Mouse (Mus musculus): Measurements from ENCODE around the gene 4930426L09Rik.

Gene 4930426L09Rik

DNA sequence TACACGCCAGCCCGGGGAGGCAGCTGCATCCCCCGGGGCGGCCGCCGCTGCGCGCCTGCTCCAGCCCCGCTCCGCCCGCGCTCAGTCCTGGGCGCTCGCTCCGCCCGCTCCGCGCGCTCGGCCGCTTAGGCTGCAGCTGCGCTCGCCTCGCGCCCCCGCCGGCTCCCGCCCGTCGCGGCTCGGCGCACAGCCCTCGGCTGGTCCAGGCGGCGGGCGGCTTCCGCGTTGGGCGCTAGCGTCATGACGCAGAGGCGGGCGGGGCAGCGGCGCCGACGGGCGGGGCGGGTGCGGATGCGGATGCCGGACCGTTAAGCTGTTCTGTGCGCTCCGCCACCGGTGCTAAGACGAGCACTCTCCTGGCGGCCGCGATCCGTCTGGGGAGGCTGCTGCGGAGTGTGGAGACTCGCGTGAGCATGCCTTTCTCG, at the start of gene 4930426L09Rik, which contains the start of gene Pip4k2a:
Gene 4930426L09Rik (plus strand): TSS at position 290 of the 425 bp plus-strand sequence.
Gene Pip4k2a (minus strand): TSS at position 73 of the 425 bp plus-strand sequence.
- DNase-seq (ENCODE audit: low spot score in 2 of 2): peak; percentile 94 to 95

DNA sequence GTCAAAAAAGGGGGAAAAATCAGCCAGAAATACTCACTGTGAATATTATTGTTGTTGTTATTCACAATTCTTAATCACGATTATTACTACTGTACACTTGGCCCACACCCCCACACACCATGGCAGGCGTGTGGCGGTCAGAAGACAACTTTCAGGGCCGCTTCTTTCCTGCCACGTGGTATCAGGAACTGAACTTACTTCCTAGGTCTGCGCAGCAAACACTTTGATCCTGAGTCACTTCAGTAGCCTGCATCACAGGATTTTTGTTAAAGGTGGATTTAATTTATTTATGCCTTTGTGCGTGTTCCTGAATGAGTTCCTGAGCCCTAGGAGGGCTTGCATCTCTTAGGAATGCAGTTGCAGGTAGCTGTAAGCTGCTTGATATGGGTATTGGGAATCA, 49.4 kb upstream of the 4930426L09Rik start:
- no peak for DNase-seq (ENCODE audit: low spot score in 2 of 2)

GRCm38 (mm10) chr2:18950758-18951157, 47.4 kb upstream of the 4930426L09Rik start:
- no peak for DNase-seq (ENCODE audit: low spot score in 2 of 2)

- peak; percentile 69 to 80 for DNase-seq (ENCODE audit: low spot score in 2 of 2)
These were observed 46.0 kb upstream of the 4930426L09Rik start for GRCm38 (mm10) chr2:18952102-18952673.

DNA sequence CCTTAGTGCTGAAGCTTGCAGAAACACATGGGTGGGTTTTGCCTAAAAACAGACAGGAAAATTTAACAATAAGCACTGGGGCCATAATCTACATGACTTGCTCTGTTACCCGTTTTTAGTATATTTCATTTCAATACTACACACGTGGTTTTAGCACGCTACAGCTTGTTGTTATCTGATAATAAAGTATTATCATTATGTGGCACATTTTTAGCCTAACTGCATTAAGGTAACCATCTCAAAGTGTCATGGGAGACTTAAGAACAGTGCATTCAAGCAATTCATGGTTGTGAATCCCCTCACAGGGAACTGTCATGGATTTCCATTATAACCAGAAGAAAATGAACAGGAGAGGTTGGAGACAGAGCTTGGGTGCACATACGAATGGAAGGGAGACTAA, 43.7 kb upstream of the 4930426L09Rik start:
- DNase-seq (ENCODE audit: low spot score in 2 of 2): no peak

- no peak for DNase-seq (ENCODE audit: low spot score in 2 of 2)
These were observed 43.1 kb upstream of the 4930426L09Rik start for GRCm38 (mm10) chr2:18955022-18955421.

DNA sequence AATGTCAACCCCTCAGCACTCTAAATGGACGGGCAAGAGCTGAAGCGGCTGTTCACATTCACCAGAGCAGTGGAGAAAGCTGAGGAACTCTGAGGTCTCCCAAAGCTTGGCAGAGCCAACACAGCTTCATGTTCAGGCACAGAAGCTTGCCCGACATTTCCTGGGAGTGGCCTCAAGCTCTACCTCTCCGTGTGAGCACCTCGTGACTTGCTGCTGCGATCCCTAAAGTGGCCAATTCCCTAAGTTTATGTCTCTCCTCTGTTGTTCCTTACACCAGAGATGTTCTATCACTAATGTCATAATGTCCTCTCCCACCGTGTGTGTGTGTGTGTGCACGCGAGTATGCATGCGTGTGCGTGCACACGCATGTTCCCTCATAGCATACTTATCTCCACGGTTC, 42.5 kb upstream of the 4930426L09Rik start:
- no peak for DNase-seq (ENCODE audit: low spot score in 2 of 2)

DNA sequence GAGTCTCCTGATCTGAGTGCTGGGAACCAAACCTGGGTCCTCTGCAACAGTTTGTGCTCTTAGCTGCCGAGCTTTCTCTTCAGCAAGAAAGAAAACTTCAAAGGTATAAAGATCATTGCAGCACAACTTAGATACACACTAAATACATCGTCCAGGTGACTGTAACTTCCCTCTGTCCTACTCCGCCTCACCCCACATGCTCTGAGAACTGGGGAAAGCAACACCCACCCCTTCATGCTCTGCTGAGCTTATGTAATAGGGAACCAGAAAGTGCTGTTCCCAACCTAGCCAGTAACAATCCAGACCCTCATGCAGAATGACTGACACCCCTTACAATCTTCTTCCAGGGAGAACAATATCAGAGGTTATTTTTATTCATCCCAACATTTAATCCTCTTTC, 41.7 kb upstream of the 4930426L09Rik start:
- DNase-seq (ENCODE audit: low spot score in 2 of 2): no peak

GRCm38 (mm10) chr2:18956945-18957344, 41.2 kb upstream of the 4930426L09Rik start:
- DNase-seq (ENCODE audit: low spot score in 2 of 2): no peak

DNA sequence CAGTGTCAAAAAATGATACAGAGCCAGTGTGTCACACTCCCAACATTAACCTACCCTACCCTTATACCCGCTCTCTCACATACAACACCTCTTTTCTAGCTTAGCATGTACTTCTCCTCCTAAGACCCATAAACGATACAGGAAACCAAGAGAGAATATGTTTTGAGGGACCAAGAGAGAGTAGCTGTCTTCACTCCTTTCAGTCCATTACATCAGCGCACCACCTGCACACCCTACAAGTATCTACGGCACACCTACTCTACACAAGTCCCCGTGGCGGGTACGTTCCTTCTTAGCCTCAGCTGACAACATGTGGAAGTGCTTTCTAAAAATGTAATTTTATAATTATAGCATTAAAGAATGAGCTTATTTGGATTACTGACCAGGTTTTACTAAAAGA, 40.7 kb upstream of the 4930426L09Rik start:
- no peak for DNase-seq (ENCODE audit: low spot score in 2 of 2)

GRCm38 (mm10) chr2:18958044-18958443, 40.1 kb upstream of the 4930426L09Rik start:
- DNase-seq (ENCODE audit: low spot score in 2 of 2): no peak

DNA sequence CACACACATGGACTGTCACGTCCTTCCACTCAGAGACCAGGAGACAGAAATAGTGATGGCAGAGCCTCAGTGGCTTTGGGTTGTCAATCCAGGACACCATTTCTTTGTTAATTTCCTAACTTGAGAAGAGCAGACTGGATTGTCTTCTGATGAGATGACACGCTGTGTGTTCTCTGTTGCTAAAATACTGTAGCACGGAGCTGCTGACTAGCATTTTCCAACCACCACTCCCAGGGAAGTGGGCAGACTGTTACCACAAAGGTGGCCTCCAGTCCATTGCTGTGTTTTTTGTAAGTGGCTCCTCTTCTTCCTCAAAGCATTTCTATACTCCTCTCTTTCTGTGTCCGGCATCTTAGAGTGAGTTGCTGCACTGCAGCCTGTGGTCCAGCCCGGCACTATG, 39.6 kb upstream of the 4930426L09Rik start:
- DNase-seq (ENCODE audit: low spot score in 2 of 2): no peak

DNA sequence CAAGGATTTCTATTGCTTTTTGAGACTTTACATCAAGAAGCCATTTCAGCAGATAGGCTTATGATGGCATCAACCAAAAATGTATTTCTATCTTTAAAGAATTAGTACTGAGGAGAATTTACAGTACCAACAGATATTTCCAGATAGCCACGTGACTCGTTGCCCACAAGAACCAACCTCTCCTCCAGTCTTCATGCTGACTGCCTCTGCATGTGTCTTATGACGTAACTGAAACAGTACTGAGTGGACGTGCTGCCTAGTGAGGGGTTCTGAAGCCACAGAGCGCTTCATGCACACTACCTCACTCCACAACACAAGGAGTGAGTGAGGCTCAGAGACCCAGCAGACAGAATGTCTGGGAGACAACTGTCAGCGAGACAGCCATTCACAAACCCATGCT, 39.1 kb upstream of the 4930426L09Rik start:
- no peak for DNase-seq (ENCODE audit: low spot score in 2 of 2)

DNA sequence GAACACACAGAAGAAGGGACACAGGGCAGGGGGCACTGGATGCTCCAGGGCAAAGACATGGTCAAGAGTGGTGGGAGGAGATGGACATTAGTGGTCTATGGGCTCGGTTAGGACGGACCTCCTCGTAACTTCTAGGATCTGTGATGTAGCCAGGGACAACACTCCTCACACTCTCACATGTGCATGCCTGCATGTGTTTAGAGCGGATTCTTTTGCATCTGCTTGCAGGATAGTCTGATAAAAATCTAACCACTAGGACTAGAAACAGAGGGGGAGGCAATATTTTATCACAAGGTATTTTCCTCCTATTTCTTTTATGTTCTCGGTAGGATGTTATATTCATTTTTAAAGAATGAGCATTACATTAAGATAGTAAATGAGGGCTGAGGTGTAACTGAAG, 38.6 kb upstream of the 4930426L09Rik start:
- no peak for DNase-seq (ENCODE audit: low spot score in 2 of 2)

DNA sequence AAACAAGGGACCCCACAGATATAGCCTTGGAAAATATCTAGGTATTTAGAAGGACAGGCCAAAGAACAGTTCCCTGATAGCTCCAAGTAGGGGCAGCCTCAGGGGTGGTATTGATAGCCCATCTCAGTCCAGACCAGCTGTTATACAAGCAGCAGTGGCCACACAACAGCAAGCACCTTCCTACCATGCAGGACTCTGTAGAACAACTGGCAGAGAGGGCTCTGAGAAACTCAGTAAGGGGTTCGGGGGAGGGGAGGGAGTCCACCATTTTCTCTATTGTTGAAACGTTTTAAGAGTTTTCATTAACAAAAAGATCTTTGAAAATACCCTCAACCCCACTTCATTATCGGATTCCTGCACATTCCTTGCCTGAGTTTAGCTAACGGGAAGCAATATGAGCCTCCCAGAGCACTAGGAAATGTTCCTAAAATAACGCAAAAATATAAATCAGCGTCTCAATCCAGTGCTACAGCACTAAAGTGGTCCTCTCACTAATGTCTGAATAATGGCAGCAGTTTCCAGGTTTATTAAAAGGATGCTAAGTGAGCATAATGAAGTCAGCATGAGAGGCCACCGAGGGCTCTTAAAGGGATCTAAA, 37.7 kb upstream of the 4930426L09Rik start:
- DNase-seq (ENCODE audit: low spot score in 2 of 2): no peak

DNA sequence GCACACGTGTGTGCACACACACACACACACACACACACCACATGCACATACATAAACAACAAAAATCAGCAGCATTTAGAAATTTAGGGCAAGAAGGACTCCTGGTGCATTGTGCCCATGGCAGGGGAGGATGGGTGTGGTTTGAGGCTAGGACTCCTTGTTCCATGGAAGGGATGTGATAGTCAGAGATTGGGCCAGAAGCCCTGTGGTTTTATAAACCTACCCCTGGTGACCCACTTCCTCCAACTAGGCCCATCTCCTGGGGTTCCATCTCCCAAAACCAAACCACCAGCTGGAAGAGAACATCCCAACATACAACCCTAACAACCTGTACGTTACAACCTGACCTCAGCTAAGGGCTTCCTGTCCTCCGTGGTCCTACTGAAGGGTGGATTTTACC, 35.6 kb upstream of the 4930426L09Rik start:
- no peak for DNase-seq (ENCODE audit: low spot score in 2 of 2)

- DNase-seq (ENCODE audit: low spot score in 2 of 2): no peak
These were observed 34.7 kb upstream of the 4930426L09Rik start for GRCm38 (mm10) chr2:18963286-18964040.

GRCm38 (mm10) chr2:18965108-18965507, 33.0 kb upstream of the 4930426L09Rik start:
- no peak for DNase-seq (ENCODE audit: low spot score in 2 of 2)

DNA sequence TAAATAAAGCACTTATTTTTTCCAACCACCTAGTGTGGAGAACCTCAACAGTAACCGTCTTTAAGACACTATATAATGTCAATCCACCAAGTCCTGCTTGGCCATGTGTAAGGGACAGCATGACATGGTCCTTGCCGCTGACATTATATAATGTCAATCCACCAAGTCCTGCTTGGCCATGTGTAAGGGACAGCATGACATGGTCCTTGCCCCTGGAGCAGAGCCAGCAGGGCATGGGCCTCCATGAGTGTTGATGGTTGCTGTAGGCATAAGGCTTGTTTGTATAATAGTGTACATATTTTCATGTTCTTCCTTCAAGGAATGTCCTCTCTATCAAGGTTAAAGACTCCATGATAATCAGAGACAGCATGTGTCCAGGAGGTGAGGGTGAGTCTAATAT, 32.2 kb upstream of the 4930426L09Rik start:
- DNase-seq (ENCODE audit: low spot score in 2 of 2): no peak

DNA sequence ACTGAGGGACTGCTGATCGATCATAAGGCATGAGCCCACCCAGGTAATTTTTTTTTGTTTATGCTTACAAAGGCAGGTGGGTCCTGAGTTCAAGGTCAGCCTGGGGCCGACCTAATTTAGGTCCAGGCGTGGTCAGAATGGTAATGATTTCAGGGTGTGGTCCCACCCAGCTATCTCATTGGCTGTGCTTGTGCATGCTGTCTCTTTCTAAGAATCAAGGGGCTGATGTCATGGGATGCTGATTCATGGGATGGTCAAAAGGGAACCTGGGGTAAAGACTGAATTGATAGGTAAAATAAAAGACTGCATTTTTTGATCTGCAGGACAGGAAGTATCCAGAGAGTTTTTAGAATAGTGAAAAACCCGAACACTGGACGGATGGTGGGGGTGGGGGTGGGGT, 31.6 kb upstream of the 4930426L09Rik start:
- no peak for DNase-seq (ENCODE audit: low spot score in 2 of 2)

DNA sequence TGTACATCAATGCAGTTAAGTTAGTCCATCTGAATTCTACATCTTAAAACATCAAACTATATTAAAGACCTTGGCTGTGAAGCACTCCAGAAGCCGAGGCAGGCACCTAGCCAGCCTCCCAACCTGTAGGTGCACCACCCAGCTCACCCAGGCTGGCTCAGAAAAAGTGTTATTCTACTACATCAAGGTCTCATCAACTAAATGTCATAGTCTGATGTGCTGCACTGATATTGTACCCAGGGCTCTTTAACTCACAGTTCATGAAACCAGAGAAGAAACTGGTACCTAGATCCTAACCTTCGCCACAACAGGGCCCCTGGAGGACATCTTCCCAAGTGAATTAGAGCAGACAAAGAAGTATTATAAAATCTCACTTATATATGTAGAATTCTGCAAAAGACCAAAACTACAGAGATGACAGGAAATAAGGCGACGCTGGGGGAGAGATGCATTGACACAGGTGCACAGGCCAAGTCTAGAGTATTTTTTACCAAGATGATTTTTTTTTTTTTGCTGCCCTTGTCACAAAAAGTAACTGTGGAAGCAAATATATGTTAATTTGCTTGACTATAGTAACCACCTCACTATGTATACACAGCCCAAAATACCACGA, 30.6 kb upstream of the 4930426L09Rik start:
- no peak for DNase-seq (ENCODE audit: low spot score in 2 of 2)

DNA sequence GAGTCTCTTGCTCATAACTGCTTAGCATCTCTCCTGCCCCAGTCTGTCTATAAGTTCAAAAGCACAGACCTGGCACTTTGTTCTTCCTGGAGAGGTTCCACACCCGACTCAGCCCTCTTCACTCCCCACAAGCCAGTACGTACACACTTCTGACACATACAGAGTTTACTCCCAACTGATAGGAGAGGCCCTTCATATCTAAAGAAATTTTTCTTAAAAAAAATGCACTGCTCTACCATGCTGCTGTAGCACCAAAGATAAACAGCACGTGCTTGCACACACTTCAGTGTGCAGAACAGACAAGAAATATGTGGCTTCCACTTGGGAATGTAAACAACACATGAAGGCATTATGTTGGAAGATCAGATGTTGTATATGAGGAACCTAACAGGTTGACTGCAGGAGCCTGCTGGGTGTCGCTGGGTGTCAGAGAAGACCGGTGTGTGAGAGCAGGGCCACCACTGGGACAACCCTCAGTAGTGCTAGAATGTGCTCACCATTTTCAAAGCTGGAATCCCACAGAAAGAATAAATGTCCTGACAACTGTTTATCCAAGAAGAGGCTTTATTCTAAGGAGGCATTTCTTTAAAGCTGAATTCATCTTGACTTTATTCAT, 29.0 kb upstream of the 4930426L09Rik start:
- no peak for DNase-seq (ENCODE audit: low spot score in 2 of 2)
